Mouse (Mus musculus) midbrain, embryonic 15.5 days (tissue): ENCODE data around the gene Ttc30a1. TPM values are rescaled to one million over a fixed set of nuclear protein-coding genes. Genes with fewer than 3 reads are reported as not detected.

ENCODE experiments used
- ATAC-seq: fragments of 200-750 bp; cut with Nextera tagmentation; replicated peaks from 2 replicates; pipeline ENCODE4 v1.8.0; 2017; ENCODE audit warnings: moderate TSS enrichment
- H3K27ac ChIP-seq: fragments of 300-500 bp; sonication (generic); 2 replicates; pipeline ENCODE4 v1.5.1; 2015; ENCODE audit warnings: mild to moderate bottlenecking, inconsistent platforms
- H3K27me3 ChIP-seq: fragments of 300-500 bp; sonication (generic); replicated peaks from 2 replicates; pipeline ENCODE4 v1.6.1; 2015; ENCODE audit warnings: inconsistent platforms
- H3K36me3 ChIP-seq: fragments of 300-500 bp; sonication (generic); replicated peaks from 2 replicates; pipeline ENCODE4 v1.6.1; 2015; ENCODE audit warnings: inconsistent platforms
- H3K4me1 ChIP-seq: fragments of 300-500 bp; sonication (generic); 2 replicates; pipeline ENCODE4 v1.6.1; 2015; ENCODE audit warnings: inconsistent platforms
- H3K4me2 ChIP-seq: fragments of 300-500 bp; sonication (generic); 2 replicates; pipeline ENCODE4 v1.6.1; 2015; ENCODE audit warnings: inconsistent platforms, mild to moderate bottlenecking, moderate library complexity
- H3K4me3 ChIP-seq: fragments of 300-500 bp; sonication (generic); 2 replicates; pipeline ENCODE4 v1.5.1; 2015; ENCODE audit warnings: mild to moderate bottlenecking, inconsistent platforms
- H3K9ac ChIP-seq: fragments of 300-500 bp; sonication (generic); 2 replicates; pipeline ENCODE4 v1.6.1; 2015; ENCODE audit warnings: mild to moderate bottlenecking, inconsistent platforms
- H3K9me3 ChIP-seq: fragments of 300-500 bp; sonication (generic); 2 replicates; pipeline ENCODE4 v1.6.1; 2016; ENCODE audit warnings: inconsistent platforms
- WGBS: fragments of 180-500 bp; shearing (Covaris S2); methylation state at CpG from one replicate; pipeline ENCODE4 v1.1.7; 2015; ENCODE audit warnings: mixed read lengths; 5-methylcytosine and 5-hydroxymethylcytosine counted together
- polyA plus RNA-seq: library from polyadenylated mRNA; unstranded; fragments of >200 nt; fragmentation: Nextera tagmentation; extraction: Ambion mirVana; gene quantifications from 2 replicates; pipeline ENCODE4 v1.2.1, GENCODE M21; 2015

Ttc30a1 gene
- polyA plus RNA-seq, 1 experiment from 2014 or later = 9.2 TPM

GRCm38 (mm10) chr2:75997726-75998125, 16.0 kb upstream of the Ttc30a1 start:
- Histone ChIP-seq H3K4me3 (no peak overlapping the region), H3K9ac (no peak overlapping the region), H3K4me2 (no peak overlapping the region), H3K36me3 (no peaks in the 10 kb centered on the region), H3K4me1 (0 out of 2 replicates have a peak, but pooled peaks cover 3% of the 10 kb centered on the region), H3K9me3 (no peaks in the 10 kb centered on the region), H3K27me3 (no peaks in the 10 kb centered on the region), H3K27ac (no peak overlapping the region)
- no peak for ATAC-seq
- 73% methylated on average over 12 of the region's 12 CpGs for WGBS

- no peak overlapping the region for H3K4me2 ChIP-seq
- H3K27ac ChIP-seq = no peak overlapping the region
- 96% methylated on average over 11 of the region's 11 CpGs for WGBS
- H3K4me3 ChIP-seq = no peak overlapping the region
- H3K36me3 ChIP-seq = no peaks in the 10 kb centered on the region
- H3K9me3 ChIP-seq = no peaks in the 10 kb centered on the region
- ATAC-seq = no peak
- H3K9ac ChIP-seq = no peak overlapping the region
- H3K27me3 ChIP-seq = no peaks in the 10 kb centered on the region
- H3K4me1 ChIP-seq = peaks cover 5% of the 10 kb centered on the region
These were observed 13.1 kb upstream of the Ttc30a1 start for GRCm38 (mm10) chr2:75994841-75995240.

DNA sequence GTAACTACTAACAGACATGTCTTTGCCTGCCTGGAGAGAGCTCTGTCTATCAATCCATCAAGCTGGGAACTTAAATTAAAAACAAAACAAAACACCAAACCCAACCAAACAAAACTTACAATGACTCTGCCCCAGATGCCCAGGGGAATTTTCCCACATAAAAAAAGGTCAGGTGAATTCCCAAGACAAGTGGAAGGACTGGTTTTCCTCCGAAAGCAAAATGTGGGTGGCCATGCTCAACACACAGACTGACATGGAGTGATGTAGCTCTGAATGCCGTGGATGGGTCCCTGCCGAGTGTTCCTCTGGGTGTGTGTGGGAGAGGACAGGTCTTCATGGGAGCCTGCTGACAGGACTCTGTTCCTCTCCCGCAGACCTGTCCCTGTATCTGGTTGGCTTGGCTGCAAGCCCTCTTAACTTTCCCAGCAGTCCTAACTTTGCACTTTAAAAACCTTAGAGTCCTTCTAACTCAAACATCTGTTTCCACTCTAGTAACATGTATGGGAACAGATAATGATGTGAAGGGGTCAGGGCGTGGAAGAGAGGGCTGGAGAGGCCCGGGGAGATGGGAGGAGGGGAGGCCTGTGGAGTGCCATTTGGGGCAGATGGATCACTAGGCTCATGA, 9.9 kb upstream of the Ttc30a1 start:
- 78% methylated on average over 6 of the region's 6 CpGs for WGBS
- Histone ChIP-seq H3K36me3 (no peaks in the 10 kb centered on the region), H3K4me1 (peaks cover 24% of the 10 kb centered on the region), H3K9me3 (no peaks in the 10 kb centered on the region), H3K27me3 (no peaks in the 10 kb centered on the region), H3K4me2 (no peak overlapping the region), H3K27ac (no peak overlapping the region), H3K9ac (no peak overlapping the region), H3K4me3 (no peak overlapping the region)
- ATAC-seq = no peak

DNA sequence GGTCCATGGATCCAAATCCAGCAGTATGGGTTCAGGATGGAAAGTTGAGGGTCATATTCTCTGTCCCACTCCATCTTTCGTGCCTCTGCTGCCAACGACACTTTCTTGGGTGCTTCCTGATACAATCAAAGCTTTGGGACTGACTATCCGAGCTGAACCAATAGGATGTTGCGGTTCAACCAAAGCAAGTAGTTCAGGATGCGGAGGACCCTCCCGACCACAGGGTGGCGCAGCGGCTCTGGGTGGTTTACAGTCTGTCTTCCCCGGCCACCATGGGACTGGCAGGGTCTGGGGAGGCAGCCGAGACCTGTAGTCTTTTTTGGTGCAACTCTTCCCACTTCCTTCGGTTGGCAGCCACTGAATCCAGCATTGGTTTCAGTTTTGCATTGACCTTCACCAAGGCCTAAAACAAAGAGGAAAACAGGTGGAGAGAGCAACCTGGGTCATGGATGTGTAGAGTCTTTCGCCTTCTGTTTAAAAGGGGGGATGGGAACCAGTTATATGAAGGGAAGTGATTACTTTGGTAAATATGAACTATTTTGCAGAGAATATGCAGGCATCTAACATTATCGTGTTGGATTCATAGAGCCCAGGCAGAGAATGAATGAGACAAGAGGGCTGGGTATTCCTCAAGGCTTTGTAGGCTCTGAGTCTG, 9.2 kb upstream of the Ttc30a1 start:
- ATAC-seq = no peak
- 51% methylated on average over 13 of the region's 13 CpGs for WGBS
- H3K9ac ChIP-seq = no peak overlapping the region
- no peaks in the 10 kb centered on the region for H3K9me3 ChIP-seq
- no peaks in the 10 kb centered on the region for H3K27me3 ChIP-seq
- no peak overlapping the region for H3K4me2 ChIP-seq
- H3K36me3 ChIP-seq = no peaks in the 10 kb centered on the region
- no peak overlapping the region for H3K4me3 ChIP-seq
- H3K27ac ChIP-seq = no peak overlapping the region
- H3K4me1 ChIP-seq = peaks cover 24% of the 10 kb centered on the region

DNA sequence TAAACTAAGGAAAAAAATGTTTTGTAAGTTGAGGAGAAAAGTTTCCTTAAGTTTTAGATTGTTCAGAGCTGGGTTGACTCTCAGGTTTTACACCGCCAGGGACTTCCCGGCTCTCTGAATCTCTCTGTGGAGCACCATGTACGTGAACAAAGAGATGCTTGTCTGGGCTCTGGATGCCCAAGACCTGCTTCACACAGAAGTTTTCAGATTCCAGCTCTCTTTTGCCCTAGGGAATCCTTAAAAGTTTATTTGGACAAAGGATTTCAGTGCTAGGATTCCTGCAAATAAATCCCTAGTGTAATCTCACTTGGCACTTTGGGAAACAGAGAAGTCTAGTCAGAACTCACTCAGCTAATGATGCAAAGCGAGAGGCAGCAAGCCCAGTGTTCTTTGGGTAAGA, 7.9 kb upstream of the Ttc30a1 start:
- no peaks in the 10 kb centered on the region for H3K9me3 ChIP-seq
- H3K4me1 ChIP-seq = peaks cover 30% of the 10 kb centered on the region
- H3K4me3 ChIP-seq = no peak overlapping the region
- H3K36me3 ChIP-seq = no peaks in the 10 kb centered on the region
- H3K27me3 ChIP-seq = no peaks in the 10 kb centered on the region
- ATAC-seq = no peak
- peak overlapping the region; percentile 91 for H3K27ac ChIP-seq
- H3K9ac ChIP-seq = no peak overlapping the region
- 55% methylated on average over 4 of the region's 4 CpGs for WGBS
- H3K4me2 ChIP-seq = no peak overlapping the region

GRCm38 (mm10) chr2:75988779-75989363, 7.1 kb upstream of the Ttc30a1 start:
- Histone ChIP-seq H3K4me1 (peaks cover 30% of the 10 kb centered on the region), H3K27me3 (no peaks in the 10 kb centered on the region), H3K27ac (peak overlapping the region; percentile 91), H3K4me3 (no peak overlapping the region), H3K4me2 (peak overlapping the region; percentile 31), H3K9me3 (no peaks in the 10 kb centered on the region), H3K36me3 (no peaks in the 10 kb centered on the region), H3K9ac (0 out of 2 replicates have a peak overlapping the region, but pooled peaks have one; percentile 24)
- 25% methylated on average over 7 of the region's 7 CpGs for WGBS
- ATAC-seq = peak; percentile 76

DNA sequence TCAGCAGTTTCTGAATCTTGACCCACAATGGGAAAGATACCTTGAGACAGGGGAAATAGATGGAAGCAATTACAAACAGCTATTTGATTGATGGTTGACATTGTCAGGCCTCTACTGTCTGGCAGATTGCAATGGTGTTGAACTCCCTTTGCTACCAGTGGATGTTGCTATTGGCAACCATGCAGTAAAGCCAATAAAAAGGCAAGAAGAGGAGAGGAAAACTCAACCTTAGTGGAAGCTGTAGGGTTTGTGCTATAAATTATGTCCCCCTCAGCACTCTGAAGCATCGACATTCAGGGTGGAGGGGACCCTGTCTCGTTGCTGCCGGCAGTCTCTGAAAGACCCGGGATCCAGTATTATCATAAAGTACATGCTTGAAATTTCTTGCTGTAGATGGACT, 6.6 kb upstream of the Ttc30a1 start:
- Histone ChIP-seq H3K36me3 (no peaks in the 10 kb centered on the region), H3K9me3 (no peaks in the 10 kb centered on the region), H3K4me2 (peak overlapping the region; percentile 31; the same call in 1 of the 2 replicates), H3K27ac (peak overlapping the region; percentile 91), H3K27me3 (no peaks in the 10 kb centered on the region), H3K4me1 (peaks cover 30% of the 10 kb centered on the region), H3K4me3 (no peak overlapping the region), H3K9ac (no peak overlapping the region)
- WGBS = 41% methylated on average over 4 of the region's 4 CpGs
- ATAC-seq = peak; percentile 69

DNA sequence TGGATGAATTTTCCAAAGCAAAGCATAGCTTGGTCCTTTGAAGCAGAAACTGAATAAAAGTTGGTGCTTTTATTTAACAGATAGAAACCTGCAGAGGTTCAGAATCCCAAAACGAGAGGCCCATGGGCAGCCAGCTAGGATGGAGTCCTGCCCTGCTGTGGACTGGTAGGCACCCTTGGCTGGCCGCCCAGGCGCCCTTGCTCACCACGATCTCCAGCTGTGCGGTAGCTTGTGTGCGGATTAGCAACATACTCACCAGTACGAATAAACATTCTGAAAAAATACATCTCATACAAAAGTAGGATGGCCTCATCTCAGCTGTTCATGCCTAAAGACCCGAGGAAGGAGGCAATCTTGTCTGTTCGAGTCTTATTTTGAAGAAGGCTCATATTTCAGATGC, 6.0 kb upstream of the Ttc30a1 start:
- Histone ChIP-seq H3K4me3 (no peak overlapping the region), H3K4me2 (no peak overlapping the region), H3K27ac (peak overlapping the region; percentile 91), H3K9me3 (no peaks in the 10 kb centered on the region), H3K36me3 (no peaks in the 10 kb centered on the region), H3K4me1 (peaks cover 30% of the 10 kb centered on the region), H3K9ac (no peak overlapping the region), H3K27me3 (no peaks in the 10 kb centered on the region)
- ATAC-seq = no peak
- WGBS = 70% methylated on average over 9 of the region's 9 CpGs

DNA sequence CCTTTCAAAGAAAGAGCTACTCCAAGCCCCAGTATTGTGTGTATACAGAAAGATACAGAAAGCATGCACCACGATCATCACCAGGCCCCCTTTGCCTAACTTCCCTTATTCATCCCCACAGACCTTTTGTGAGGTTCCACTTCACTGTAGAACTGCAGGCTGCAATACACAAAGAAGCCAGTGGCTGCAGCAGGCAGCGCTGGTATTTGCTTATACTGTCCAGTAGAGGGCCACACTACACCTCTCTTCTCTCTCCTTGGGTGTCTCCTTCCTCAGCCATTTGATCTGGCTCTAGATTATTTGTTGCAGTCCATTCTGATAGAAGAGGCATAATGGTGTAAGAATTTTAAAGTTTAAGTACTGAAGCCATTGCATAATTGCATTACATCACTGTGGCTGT, 3.4 kb upstream of the Ttc30a1 start:
- peak; percentile 60 for ATAC-seq
- Histone ChIP-seq H3K4me3 (no peak overlapping the region), H3K36me3 (no peaks in the 10 kb centered on the region), H3K9me3 (no peaks in the 10 kb centered on the region), H3K27me3 (no peaks in the 10 kb centered on the region), H3K4me1 (peaks cover 30% of the 10 kb centered on the region), H3K27ac (peak overlapping the region; percentile 68), H3K9ac (no peak overlapping the region), H3K4me2 (no peak overlapping the region)
- 1% methylated on average over 2 of the region's 2 CpGs for WGBS

DNA sequence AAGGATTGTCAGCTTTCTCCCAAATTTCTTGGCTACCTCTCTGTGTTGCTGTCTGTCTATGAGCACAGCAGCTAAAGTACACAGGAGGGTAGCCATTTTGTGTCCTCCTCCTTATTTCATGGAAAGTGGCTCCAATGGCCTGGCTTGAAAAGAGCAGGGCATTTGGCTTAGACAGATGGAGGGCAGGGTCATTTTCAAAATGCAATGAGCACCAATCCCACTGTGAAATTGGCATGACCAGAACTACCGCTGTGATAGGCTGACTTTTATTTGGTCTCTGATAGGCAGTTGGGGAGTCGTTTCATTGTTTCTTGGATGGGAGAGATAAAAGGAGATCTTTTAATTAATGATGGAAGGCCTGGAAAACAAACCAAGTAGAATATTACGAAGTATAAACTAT, 2.1 kb upstream of the Ttc30a1 start:
- H3K4me2 ChIP-seq = no peak overlapping the region
- no peaks in the 10 kb centered on the region for H3K27me3 ChIP-seq
- H3K27ac ChIP-seq = no peak overlapping the region
- 67% methylated on average over 3 of the region's 3 CpGs for WGBS
- no peaks in the 10 kb centered on the region for H3K9me3 ChIP-seq
- no peaks in the 10 kb centered on the region for H3K36me3 ChIP-seq
- ATAC-seq = no peak
- peaks cover 18% of the 10 kb centered on the region for H3K4me1 ChIP-seq
- H3K9ac ChIP-seq = no peak overlapping the region
- no peak overlapping the region for H3K4me3 ChIP-seq

DNA sequence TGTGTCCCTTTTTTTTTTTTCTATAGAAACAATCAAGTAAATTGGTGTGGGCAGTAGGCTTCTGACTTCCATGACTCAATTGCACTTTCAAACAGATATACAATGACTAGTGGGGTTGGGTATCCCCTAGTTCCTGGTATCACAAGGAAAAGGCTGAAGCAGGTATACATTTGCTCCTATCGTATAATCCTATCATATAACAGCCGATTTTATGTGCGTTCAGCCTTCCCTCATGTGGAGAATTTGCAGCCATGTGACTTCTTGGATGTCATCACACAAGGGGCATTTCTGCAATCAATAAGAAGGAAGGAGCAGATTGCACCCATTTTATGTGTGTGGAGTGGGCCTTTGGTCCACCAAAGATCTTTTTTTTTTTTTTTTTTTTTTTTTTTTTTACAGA, 1.3 kb upstream of the Ttc30a1 start:
- Histone ChIP-seq H3K9me3 (no peaks in the 10 kb centered on the region), H3K36me3 (no peaks in the 10 kb centered on the region), H3K4me3 (no peak overlapping the region), H3K27me3 (no peaks in the 10 kb centered on the region), H3K27ac (no peak overlapping the region), H3K4me2 (no peak overlapping the region), H3K4me1 (peaks cover 11% of the 10 kb centered on the region), H3K9ac (no peak overlapping the region)
- ATAC-seq = no peak
- WGBS = 96% methylated on average over 3 of the region's 3 CpGs

- no peaks in the 10 kb centered on the region for H3K9me3 ChIP-seq
- H3K27me3 ChIP-seq = no peaks in the 10 kb centered on the region
- H3K9ac ChIP-seq = no peak overlapping the region
- ATAC-seq = no peak
- H3K4me2 ChIP-seq = no peak overlapping the region
- H3K36me3 ChIP-seq = no peaks in the 10 kb centered on the region
- H3K4me1 ChIP-seq = peaks cover 6% of the 10 kb centered on the region
- no peak overlapping the region for H3K4me3 ChIP-seq
- 97% methylated on average over 4 of the region's 4 CpGs for WGBS
- H3K27ac ChIP-seq = no peak overlapping the region
These were observed 859 bp upstream of the Ttc30a1 start for GRCm38 (mm10) chr2:75982626-75983025.
